Mouse (Mus musculus): ENCODE measurements around the gene Qrich1.

Qrich1 gene

DNA sequence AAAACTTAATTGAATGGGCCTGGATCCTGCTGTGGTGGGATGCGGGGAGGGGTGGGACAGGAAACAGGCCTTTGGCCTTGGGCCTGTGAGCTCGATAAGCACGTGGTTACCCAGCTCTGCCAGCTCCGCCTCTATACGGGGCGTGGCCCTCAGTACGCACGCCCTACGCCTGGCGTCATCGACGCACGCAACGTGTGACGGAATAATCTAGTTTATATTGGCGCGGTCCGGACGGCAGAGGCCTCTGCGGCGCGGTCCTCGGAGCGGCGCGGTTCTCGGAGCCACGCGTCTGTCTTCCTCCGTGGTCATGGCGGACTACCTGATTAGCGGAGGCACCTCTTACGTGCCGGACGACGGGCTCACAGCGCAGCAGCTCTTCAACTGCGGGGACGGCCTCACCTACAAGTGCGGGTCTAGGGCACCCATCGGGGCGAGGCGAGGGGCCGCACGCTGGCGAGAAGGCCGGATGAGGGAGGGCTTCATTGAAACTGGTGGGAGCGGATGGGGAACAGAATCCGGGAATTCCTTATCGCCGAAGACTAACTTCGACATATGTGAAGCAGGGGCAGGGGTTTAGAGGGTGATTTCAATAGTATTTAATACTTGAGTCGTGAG, 43.7 kb downstream of the Qrich1 start, which contains the start of gene Impdh2:
Impdh2 (plus strand) TSS at position 60 of the 615 bp plus-strand sequence.
- DNase-seq (ENCODE audit: inconsistent age in 2 of 2, low spot score in 1 of 2), result peak; percentile 96 to 98

DNA sequence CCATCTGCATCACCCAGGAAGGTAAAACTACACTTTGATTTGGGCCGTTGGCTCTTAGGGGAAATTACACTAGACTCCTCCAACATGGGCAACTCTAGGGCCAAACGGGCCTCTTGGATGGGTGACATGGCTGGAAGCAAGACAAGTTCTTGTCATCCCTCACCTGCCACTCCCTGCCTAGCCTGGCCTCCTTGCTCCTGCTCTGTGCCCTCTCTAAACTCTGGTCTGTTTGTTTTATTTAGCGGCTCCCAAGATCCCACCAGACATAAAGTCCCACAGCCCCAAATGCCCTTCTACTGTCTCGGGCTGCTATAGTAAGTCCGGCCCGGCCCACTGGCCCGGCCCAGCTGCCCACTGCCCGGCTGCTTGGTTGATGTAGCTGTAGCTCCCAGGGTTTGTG, 47.1 kb downstream of the Qrich1 start:
- DNase-seq (ENCODE audit: inconsistent age in 2 of 2, low spot score in 1 of 2), result no peak

DNA sequence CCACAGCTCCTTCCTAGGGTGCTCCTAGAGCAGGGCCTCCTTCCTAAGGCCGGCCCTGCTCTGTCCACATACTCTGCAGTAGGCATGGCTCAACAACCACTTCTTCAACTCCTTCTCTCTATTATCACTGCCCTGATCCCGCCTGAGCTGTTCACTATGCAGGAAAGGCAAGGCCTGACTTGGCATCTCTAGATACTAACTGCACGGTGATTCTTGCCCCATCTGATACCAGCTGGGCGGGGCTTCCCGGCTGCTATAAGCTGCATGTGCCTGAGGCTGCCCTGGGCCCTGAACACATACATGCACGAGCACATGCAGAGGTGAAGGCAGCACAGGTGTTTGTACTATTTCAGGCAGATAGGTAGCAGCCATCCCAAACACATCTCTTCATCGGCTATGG, 47.5 kb downstream of the Qrich1 start:
- no peak for DNase-seq (ENCODE audit: inconsistent age in 2 of 2, low spot score in 1 of 2)

DNA sequence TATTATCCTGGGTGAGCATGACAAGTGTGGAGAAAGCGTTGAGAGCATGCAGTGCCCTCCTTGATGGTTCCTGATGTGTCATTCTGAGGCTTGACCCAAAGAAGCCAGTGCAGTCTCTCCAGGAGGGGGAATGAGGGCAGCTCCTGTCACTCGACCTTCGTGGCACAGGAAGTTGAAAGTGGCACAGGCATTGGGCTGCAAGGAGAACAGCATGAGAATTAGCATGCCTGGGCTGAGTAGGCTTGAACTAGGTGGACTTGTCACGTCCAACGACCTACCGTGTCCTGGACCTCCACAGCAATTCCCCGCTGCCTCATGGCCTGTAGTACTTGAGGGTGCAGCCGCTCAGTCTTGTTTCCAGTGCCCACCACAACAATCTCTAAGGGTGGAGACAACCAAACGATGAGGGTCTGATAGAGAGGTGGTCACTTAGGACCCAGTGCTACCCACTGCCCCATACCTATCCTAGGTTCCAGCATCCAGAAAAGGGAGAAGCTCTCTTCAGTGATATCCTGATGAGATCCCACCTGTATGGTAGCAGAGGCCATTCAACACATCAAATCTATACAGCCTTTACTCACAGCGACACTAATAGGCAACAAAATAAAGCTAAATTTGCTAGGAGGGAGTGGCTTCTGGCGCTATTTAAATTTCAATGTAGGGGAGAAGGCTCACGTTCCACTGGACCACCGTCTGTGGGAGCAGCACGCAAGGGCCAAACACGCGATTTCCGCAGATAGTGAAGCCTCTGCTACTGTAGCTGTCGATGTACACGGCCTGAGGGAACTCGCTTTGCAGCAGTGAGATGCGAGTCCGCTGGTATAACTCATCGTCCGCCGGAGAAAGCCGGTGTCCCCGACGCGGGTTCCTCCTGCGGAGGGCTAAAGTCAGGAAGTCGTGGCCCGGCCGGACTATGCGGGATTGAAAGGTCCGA, 49.5 kb downstream of the Qrich1 start:
- peak; percentile 34 to 66 for DNase-seq (ENCODE audit: inconsistent age in 2 of 2, low spot score in 1 of 2)

DNA sequence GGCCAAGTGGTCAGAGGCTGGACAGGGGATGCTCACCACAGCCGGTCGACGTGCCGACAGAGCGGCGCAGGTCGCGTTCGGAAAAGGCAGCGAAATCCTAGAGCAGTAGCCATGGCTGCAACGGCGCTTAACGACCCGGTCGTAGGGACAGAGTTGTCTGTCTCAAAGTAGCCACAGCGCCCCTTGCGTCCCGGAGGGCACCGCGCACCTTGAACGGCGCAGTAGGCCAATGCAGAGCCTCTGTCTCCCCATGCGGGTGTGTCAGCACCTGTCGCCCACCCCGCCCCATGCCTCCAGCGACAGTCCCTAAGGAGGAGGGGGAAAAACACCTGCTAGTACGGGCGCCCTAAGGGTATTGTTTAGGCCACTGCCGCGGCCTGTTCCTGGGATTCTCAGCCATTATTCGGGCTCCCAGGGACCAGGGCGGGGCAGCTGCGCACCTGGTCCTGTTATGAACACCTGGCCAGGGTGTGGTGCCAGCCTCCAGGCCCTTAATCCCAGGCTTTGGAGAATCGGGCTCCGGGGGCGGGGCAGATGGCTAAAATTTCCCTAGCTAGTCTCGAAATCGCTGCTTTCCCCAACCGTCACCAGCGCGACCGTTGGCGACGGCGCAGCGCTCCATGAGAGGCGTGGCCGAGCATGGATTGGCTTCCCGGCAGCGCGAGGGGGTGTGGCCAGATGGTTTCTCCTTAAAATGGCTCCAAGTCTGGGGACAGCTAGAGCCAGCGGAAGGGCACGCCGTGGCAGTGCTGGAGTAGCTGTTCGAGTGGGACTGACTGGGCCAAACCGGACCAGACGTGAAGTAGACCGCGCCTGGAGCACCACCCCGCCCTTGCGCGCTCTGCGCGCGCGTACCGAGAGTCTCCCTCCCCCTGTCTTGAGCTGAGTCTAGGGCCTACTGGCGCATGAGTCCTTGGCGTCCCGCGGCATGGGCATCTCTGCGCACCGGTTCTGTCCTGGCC, 50.5 kb downstream of the Qrich1 start, which contains the start of gene Ndufaf3:
Ndufaf3 (minus strand) TSS at position 620 of the 962 bp plus-strand sequence.
- peak; percentile 97 to 99 for DNase-seq (ENCODE audit: inconsistent age in 2 of 2, low spot score in 1 of 2)

DNA sequence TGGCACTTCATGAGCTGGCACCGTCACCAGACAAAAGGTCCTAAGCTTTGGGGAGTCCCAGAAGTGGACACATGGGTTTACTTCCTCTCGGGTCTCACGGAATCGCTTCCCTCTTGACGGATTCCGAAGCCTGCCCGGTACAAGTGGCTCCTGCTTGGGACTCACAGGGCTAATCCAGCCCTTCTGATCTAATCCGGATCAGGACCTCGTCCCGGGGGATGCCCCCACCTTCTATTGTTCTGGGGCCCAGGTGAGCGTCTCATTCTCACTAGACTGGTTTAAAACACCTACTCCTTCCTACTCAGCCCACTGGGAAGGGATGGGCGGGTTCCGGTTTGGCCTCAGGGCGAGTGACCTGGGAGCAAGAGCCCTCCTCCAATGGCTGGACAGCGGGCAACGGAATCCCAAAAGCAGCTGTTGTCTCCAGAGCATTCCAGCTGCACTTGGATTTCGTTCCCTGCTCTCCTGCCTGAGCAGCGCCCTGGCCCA, 51.4 kb downstream of the Qrich1 start:
- DNase-seq (ENCODE audit: inconsistent age in 2 of 2, low spot score in 1 of 2), result peak in 1 of 2 experiments; percentile 54

DNA sequence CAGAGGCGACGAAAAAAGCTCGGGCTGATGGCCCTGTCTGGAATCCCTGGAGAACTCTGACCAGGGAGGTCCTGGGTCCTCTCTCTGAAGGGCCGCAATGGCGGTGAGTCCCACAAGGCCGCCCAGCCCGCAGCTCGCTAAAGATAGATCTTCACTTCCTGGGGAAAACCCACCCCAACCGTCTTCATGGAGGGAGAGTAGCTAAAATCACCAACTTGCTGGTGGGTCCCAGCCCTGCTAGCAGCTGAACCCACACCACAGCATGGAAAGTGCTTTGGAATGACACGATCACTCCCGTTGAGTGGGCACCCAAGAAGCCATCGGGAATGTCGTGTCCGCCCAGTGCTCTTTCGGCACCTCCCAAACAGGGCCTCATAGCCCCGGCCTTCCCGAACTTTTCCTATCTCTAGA, 51.9 kb downstream of the Qrich1 start:
- peak; percentile 35 to 55 for DNase-seq (ENCODE audit: inconsistent age in 2 of 2, low spot score in 1 of 2)

DNA sequence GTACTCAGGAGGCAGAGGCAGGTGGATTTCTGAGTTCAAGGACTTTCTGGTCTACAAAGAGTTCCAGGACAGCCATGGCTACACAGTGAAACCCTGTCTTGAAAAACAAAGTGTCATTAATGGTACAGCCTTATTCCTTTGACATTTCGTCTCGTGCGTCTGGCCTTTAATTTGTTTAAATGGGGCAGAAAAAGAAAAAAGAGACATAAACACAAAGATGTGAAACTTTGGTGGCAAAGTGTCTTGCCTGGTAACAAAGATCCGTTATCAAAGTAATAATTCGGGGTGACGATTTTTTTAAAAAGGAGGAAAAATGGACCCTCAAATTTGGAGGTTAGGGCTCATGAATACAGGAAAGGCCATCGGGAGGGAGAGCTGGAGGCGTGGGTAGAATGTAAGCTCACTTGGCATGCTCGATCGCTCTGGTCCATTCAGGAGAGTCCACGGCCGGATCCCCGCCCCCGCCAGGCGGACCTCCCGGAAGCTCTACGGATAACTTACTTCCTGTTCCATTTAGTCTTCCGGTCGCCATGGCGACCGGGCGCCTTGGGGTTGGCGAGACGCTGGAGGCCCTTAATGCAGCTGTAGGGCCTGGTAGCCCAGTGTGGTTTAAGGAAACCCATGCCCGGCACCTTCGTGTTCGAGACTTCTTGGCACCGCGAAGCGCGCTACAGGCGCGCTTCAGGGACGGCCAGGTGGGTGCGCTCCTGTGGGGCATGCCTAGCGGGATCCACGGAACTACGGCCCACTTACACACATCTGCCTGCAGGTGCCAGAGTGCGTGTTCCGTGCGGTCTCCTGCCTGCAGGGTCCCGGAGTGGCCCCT, 53.0 kb downstream of the Qrich1 start, which contains the start of gene Dalrd3:
Dalrd3 (plus strand) TSS at position 506 of the 826 bp plus-strand sequence.
- DNase-seq (ENCODE audit: inconsistent age in 2 of 2, low spot score in 1 of 2), result peak; percentile 94 to 97

DNA sequence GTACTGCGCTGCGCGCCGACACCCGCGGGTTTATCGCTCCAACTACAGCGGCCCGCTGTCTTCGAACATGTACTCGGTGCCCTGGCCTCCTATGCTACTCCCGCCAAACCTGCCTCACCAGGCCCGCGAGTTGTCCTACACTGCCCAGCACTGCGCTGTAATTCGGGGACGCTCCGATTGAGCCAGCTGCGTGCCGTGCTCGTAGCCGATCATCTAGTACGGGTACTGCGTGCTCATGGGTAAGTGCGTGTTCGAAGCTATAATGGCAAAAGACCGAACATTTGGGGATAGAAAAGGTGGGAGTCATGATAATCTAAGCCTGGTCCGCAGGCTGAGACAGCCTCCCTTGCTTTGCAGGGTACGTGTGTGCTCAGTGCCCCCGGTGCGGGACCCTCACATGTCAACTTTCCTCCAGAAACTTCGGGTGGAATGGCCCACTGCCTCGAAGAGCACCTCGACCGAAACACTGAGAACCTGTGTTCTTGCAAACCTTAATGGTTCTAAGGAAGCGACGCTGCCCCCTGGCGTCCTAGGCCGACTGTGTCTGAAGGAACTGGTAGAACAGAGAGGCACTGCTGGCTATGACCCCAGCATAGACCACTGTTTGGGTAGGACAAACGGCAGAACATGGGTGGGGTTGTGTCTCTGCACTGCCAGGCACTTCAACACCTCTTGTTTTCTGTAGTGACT, 53.7 kb downstream of the Qrich1 start:
- DNase-seq (ENCODE audit: inconsistent age in 2 of 2, low spot score in 1 of 2), result peak; percentile 82 to 93

DNA sequence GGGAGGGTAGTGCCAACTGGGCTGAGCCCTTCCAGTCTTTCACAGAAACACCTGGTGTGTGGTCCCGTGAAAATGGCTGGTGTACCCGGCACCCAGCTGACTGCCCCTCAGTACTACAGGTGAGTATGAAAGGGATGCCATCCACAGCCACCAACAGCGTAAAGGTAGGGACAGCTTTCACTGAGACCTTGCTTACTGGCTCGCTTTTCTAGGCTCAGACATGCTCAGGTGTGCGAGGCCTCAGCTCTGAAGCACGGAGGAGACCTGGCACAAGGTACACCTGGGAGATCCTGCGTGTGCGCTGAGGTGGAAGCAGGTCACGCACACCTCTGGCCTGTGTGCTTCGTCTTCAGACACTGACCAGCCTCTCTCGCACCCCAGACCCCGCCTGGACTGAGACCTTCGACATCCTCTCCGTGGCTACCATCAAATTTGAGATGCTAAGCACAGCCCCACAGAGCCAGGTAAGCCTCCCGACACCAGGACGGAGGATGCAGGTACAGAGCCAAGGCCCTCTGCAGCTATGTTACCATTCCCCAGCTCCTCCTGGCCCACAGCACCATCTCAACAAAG, 54.9 kb downstream of the Qrich1 start:
- no peak for DNase-seq (ENCODE audit: inconsistent age in 2 of 2, low spot score in 1 of 2)

DNA sequence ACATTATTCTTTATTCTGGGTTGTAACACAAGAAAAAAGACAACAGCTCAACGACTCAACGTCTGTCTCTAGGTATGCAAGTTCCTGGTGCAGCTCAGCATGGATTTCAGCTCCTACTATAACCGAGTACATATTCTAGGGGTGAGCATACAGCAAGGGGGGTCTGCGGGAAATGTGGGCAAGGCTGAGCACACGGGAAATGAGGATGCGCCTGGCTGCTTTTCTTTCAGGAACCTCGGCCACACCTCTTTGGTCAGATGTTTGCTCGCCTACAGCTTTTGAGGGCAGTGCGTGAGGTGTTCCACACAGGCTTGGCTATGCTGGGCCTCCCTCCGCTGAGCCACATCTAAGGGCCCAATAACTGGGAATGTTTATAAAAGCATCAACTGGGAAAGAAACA, 55.7 kb downstream of the Qrich1 start:
- DNase-seq (ENCODE audit: inconsistent age in 2 of 2, low spot score in 1 of 2), result no peak

DNA sequence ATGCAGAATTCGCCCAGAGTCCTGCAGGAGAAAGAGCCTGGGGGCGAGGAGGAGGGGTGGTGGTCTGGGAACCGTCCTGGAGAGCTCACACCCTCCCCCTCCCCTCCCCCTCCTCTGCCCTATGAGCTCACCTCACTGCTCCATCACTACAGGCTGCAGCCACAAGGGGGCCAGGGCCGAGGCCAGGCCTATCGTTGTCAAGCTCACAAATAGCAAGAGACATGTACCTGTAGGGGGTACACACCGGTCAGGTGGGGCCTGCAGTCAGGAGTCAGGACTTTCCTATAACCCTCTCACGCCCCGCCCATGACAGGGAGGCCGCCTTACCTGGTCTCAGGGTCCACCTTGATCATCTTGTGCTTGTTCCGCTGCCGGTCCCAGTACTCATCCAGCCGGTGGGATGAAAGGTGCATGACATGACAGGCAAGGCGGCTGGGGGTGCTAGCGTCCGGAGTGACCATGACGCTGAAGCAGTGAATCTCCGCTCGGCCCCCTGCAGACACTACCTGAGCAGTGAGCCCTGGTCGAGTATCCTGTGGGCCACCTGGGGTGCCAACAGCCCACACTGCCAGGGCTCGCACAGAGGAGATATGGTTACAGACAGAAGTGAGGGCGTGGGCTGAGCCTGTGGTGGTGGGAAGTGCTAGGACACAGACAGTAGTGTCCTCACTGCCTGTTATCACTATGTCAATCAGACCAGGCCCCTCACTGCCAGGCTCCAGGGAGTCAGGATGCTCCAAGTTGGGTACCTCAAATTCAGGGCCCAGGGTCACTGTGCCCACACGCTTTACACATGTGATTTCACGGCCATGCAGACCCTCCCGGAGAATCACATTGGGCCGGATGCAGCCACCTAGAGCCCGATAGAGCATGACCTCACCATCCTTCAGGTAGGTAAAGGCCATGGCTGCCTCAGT, 57.4 kb downstream of the Qrich1 start:
- DNase-seq (ENCODE audit: inconsistent age in 2 of 2, low spot score in 1 of 2), result peak; percentile 62 to 73

DNA sequence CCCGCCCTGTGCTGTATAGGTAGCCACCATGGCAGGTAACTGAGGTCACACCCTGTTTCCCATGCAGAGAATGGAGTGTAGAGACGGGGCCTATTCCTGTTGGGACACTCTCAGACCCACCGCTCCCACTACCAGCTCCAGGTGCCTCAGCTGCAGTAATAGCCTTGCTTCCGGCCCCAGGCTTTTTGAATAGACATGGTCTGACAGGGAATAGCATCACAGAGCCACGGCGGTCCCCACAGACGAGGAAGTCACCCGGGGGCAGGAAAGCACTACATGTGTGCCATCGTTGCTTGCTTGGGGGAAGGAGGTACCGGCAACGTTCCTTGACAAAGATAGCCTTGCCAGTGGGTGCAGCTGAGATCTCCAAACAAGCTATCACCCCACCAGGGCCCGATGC, 58.3 kb downstream of the Qrich1 start:
- DNase-seq (ENCODE audit: inconsistent age in 2 of 2, low spot score in 1 of 2), result no peak

DNA sequence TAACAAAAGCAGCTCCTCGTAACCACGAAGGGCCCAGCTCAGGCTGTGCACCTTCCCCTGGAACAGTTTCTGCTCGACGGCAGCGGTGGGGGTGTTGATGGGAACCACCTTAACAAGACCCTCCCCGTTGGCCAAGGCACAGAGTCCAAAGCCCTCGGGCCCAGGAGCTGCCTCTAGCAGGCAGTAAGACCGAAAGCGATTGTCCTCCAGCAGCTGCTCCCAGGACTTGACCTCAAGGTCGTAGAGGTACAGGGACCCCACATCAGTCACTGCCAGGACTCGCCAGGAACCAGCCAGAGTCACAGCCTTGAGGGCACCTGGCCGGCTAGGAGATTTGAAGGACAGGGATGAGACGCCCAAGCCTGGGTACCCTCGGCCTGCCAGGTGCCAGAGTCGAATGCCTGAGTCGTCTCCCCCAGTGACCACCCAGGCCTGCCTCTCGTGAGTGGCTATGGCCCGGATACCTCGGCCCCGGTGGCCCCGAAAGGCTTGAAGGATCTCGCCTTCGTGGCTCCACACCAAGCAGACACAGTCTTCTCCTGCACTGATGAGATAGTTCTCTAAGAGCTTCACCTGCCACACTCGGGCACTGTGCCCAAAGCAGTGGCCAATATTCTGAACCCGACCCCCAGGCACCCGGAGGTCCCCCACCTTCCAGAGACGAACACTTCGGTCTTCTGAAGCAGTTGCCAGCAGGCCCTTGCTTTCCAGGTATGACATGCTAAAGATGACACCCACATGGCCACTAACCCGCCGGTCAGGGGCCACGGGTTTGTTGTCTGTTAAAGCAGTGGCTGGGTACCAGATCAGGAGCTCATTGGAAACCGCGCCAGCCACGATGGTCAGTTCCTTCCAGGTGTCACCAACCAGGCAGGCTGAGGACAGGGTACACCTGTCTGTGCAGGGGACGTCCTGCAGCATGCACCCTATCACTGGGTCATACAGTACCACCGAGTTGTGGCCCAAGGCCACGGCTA, 59.0 kb downstream of the Qrich1 start:
- DNase-seq (ENCODE audit: inconsistent age in 2 of 2, low spot score in 1 of 2), result peak; percentile 37 to 59

DNA sequence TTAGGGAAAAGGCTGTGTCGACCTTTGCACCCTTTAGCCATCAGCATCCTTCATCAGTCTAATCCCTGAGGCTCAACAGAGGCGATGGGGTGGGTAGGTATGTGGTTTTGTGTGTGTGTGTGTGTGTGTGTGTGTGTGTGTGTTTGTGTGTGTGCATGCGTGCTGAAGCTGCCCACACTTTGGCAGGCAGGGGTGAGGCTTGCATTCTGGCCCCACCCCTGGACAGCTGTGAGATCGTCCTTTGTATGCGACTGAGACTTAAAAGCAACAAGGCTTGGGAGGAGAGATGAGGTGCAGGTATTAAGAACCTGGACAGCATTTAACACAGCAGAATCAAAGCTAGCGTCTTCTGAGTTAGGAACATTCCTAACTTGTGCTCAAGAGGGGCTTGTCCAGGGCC, 60.4 kb downstream of the Qrich1 start:
- peak in 1 of 2 experiments; percentile 40 for DNase-seq (ENCODE audit: inconsistent age in 2 of 2, low spot score in 1 of 2)

DNA sequence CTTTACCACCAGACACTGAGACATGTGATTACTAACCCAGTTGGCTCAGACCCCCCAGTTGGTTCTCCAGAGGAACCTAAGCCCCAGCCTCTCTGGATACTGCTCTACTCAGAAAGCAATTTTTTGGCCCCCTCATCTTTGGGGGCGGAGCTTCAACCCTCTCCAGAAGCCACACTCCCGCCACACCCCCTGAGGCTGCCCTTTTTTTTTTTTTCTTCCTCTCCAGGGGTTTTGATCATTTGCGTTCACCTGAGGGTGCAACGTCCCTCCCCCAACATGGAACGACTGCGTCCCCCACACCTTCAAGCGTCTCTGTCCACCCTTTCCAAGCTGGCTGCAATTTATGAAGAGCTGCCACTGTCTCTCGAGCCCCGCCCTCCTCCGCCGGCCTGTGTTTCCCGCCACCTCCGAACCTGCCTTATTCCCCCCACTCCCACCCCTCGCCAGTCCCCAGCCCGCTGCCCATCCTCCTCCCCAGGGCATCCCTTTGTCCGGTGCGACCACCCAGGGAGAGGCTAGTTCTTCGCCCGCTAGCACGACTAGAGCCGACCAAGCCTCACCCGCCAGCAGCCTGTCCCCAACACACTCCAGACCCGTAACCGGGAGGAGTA, 61.4 kb downstream of the Qrich1 start:
- DNase-seq (ENCODE audit: inconsistent age in 2 of 2, low spot score in 1 of 2), result peak; percentile 70 to 87
